Mouse (Mus musculus) brain, embryonic 14.5 days (tissue): ENCODE measurements around the gene Tfap2e.

Experiments used
- CTCF ChIP-seq: fragments of 200-500 bp; IDR thresholded peaks from 2 replicates; pipeline ENCODE4 v1.5.1; 2012; ENCODE audit warnings: inconsistent platforms, mild to moderate bottlenecking, moderate library complexity, borderline replicate concordance; ENCODE audit not compliant: insufficient read depth, insufficient read length; ENCODE audit errors: extremely low read depth
- POLR2A ChIP-seq: fragments of 200-500 bp; IDR thresholded peaks from 2 replicates; pipeline ENCODE4 v1.6.1; 2012; ENCODE audit warnings: mild to moderate bottlenecking, inconsistent platforms, borderline replicate concordance; ENCODE audit not compliant: poor library complexity, insufficient read depth, insufficient read length, severe bottlenecking; ENCODE audit errors: extremely low read depth

DNA sequence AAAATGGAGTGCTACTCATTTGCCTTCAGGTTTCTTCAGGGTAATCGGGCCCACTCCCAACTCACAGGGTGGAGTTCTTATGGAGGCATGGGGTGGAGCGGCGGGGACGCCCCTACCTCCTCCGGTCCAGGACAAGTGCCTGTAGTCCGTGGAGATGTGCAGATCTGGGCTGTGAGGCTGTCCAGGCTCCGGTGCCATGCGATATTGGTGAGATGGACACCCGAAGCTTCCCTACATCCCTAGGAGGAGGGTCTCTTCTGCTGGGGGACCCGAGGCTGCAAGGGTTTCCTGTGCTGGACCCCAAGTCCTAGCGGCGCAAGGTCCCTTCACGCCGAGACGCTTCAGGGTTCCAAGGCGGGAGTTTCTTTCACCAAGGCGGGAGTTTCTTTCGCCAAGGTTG lies 3.9 kb downstream of the Tfap2e start:
- TF ChIP-seq CTCF, result no peak
- TF ChIP-seq POLR2A, result no peak
